Mouse (Mus musculus) liver, embryonic 16.5 days (tissue): ENCODE data around the gene Snap25. TPM values are rescaled to one million over a fixed set of nuclear protein-coding genes. Genes with fewer than 3 reads are reported as not detected.

Experiments used
- ATAC-seq: fragments of 200-750 bp; cut with Nextera tagmentation; 2 replicates; pipeline ENCODE4 v1.8.0; 2017; ENCODE audit warnings: low read depth, mild to moderate bottlenecking, moderate number of reproducible peaks, moderate library complexity
- H3K27ac ChIP-seq: fragments of 300-500 bp; sonication (generic); 2 replicates; pipeline ENCODE4 v1.5.1; 2014; ENCODE audit warnings: mild to moderate bottlenecking, low read length
- H3K27me3 ChIP-seq: fragments of 300-500 bp; sonication (generic); 2 replicates; pipeline ENCODE4 v1.6.1; 2014; ENCODE audit warnings: low read depth, low read length, mixed read lengths; ENCODE audit not compliant: control insufficient read depth, insufficient read depth
- H3K36me3 ChIP-seq: fragments of 300-500 bp; sonication (generic); 2 replicates; pipeline ENCODE4 v1.6.1; 2014; ENCODE audit warnings: mild to moderate bottlenecking; ENCODE audit not compliant: control insufficient read depth, insufficient read depth
- H3K4me1 ChIP-seq: fragments of 300-500 bp; sonication (generic); 2 replicates; pipeline ENCODE4 v1.6.1; 2014; ENCODE audit warnings: low read depth, low read length, mixed read lengths; ENCODE audit not compliant: control insufficient read depth
- H3K4me2 ChIP-seq: fragments of 300-500 bp; sonication (generic); 2 replicates; pipeline ENCODE4 v1.6.1; 2014; ENCODE audit warnings: low read depth, low read length, mixed read lengths
- H3K4me3 ChIP-seq: fragments of 300-500 bp; sonication (generic); 2 replicates; pipeline ENCODE4 v1.5.1; 2014; ENCODE audit warnings: low read depth, mild to moderate bottlenecking, low read length
- H3K9ac ChIP-seq: fragments of 300-500 bp; sonication (generic); 2 replicates; pipeline ENCODE4 v1.6.1; 2014; ENCODE audit warnings: low read depth, low read length
- H3K9me3 ChIP-seq: fragments of 300-500 bp; sonication (generic); replicated peaks from 2 replicates; pipeline ENCODE4 v1.6.1; 2016; ENCODE audit warnings: low read length; ENCODE audit not compliant: control insufficient read depth
- WGBS: fragments of 180-500 bp; shearing (Covaris S2); extraction: QIAGEN DNeasy Blood & Tissue Kit; methylation state at CpG from one replicate; pipeline ENCODE4 v1.1.7; 2014; ENCODE audit not compliant: insufficient replicate concordance; 5-methylcytosine and 5-hydroxymethylcytosine counted together
- polyA plus RNA-seq: library from polyadenylated mRNA; unstranded; fragments of >200 nt; fragmentation: Nextera tagmentation; extraction: Ambion mirVana; gene quantifications from 2 replicates; pipeline ENCODE4 v1.2.1, GENCODE M21; 2015

Snap25 gene
- polyA plus RNA-seq, 1 experiment from 2014 or later: 0.07 TPM

- 43% methylated on average over 4 of the region's 4 CpGs for WGBS
- Histone ChIP-seq H3K36me3 (no peaks in the 10 kb centered on the region), H3K4me2 (no peak overlapping the region), H3K9me3 (no peaks in the 10 kb centered on the region), H3K4me1 (no peaks in the 10 kb centered on the region), H3K4me3 (no peak overlapping the region), H3K27me3 (no peaks in the 10 kb centered on the region), H3K9ac (no peak overlapping the region), H3K27ac (no peak overlapping the region)
- no peak for ATAC-seq
Observed at GRCm38 (mm10) chr2:136788379-136788778, 75.1 kb downstream of the Snap25 start.

GRCm38 (mm10) chr2:136796518-136796917 is 83.3 kb downstream of the Snap25 start:
- H3K9ac ChIP-seq: no peak overlapping the region
- H3K27me3 ChIP-seq: no peaks in the 10 kb centered on the region
- no peaks in the 10 kb centered on the region for H3K36me3 ChIP-seq
- no peaks in the 10 kb centered on the region for H3K4me1 ChIP-seq
- no peaks in the 10 kb centered on the region for H3K9me3 ChIP-seq
- no peak overlapping the region for H3K4me3 ChIP-seq
- whole genome bisulfite sequencing: 55% methylated on average over 1 of the region's 1 CpGs
- H3K4me2 ChIP-seq: no peak overlapping the region
- no peak overlapping the region for H3K27ac ChIP-seq
- ATAC-seq: no peak

DNA sequence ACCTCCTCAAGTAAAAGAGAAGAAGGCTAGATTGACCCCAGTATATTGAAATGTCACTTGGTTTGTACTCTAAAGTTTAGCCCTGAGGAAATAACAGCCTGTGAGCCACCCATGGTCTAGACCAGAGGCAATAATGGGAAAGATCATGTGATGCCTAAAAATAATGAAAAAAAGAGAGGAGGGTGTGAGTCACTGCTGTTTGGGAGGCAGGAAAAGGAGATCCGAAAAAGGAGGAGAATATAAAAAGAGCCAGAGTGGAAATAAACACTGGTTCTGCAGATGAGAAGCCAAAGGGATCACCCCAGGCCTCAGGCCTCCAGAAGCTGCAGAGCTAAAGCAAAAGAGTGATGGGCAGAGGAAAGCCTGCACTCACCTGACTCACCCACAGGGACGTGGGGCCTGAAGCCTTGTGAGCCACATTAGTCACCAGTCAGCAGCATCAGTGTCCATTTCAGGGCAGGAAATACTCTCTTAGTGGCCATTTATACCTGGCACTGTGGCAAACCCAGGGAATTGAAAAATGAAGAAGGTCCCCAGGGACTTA is 85.7 kb downstream of the Snap25 start:
- no peaks in the 10 kb centered on the region for H3K36me3 ChIP-seq
- H3K4me3 ChIP-seq: no peak overlapping the region
- H3K4me2 ChIP-seq: no peak overlapping the region
- H3K27me3 ChIP-seq: no peaks in the 10 kb centered on the region
- no peak overlapping the region for H3K9ac ChIP-seq
- no peaks in the 10 kb centered on the region for H3K9me3 ChIP-seq
- 46% methylated on average over 2 of the region's 2 CpGs for WGBS
- no peaks in the 10 kb centered on the region for H3K4me1 ChIP-seq
- H3K27ac ChIP-seq: no peak overlapping the region
- no peak for ATAC-seq

GRCm38 (mm10) chr2:136801102-136801501 is 87.8 kb downstream of the Snap25 start:
- no peak for ATAC-seq
- H3K27ac ChIP-seq: no peak overlapping the region

GRCm38 (mm10) chr2:136802076-136802475 is 88.8 kb downstream of the Snap25 start:
- Histone ChIP-seq H3K4me1 (no peaks in the 10 kb centered on the region), H3K4me3 (no peak overlapping the region), H3K9ac (no peak overlapping the region), H3K27me3 (no peaks in the 10 kb centered on the region), H3K4me2 (no peak overlapping the region), H3K36me3 (no peaks in the 10 kb centered on the region), H3K9me3 (no peaks in the 10 kb centered on the region), H3K27ac (no peak overlapping the region)
- WGBS: 56% methylated on average over 3 of the region's 3 CpGs
- no peak for ATAC-seq

More at GRCm38 (mm10) chr2:136801102-136801501, 87.8 kb downstream of the Snap25 start:
- Histone ChIP-seq H3K4me1 (no peaks in the 10 kb centered on the region), H3K4me3 (no peak overlapping the region), H3K9me3 (no peaks in the 10 kb centered on the region), H3K36me3 (no peaks in the 10 kb centered on the region), H3K9ac (no peak overlapping the region), H3K4me2 (no peak overlapping the region), H3K27me3 (no peaks in the 10 kb centered on the region)

DNA sequence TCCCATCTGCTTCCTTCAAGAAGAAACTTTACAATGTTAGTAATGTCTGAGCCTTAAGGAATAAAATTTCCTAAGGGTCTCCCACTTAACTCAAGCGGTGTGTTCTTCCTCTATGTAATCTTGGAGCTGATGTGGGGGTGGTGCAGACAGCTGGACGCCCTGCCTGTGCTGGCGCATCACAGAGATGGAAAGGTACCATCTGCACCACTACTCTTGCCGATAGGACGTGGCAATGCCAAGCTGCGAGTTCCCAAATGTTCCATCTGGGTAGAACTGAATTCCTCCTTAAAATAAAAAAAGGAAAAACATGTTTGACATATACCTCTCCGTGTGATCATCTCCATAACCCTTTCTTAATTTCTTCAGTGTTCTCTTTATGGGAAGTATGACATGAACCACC is 89.9 kb downstream of the Snap25 start:
- Histone ChIP-seq H3K9me3 (no peaks in the 10 kb centered on the region), H3K4me2 (no peak overlapping the region), H3K27me3 (no peaks in the 10 kb centered on the region), H3K4me1 (no peaks in the 10 kb centered on the region), H3K4me3 (no peak overlapping the region), H3K27ac (no peak overlapping the region), H3K36me3 (no peaks in the 10 kb centered on the region), H3K9ac (no peak overlapping the region)
- 66% methylated on average over 7 of the region's 7 CpGs for WGBS
- no peak for ATAC-seq

GRCm38 (mm10) chr2:136807992-136808726 is 94.9 kb downstream of the Snap25 start:
- H3K4me3 ChIP-seq: no peak overlapping the region
- no peaks in the 10 kb centered on the region for H3K36me3 ChIP-seq
- 62% methylated on average over 8 of the region's 8 CpGs for WGBS
- H3K27me3 ChIP-seq: no peaks in the 10 kb centered on the region
- H3K4me1 ChIP-seq: no peaks in the 10 kb centered on the region
- no peak for ATAC-seq
- no peak overlapping the region for H3K27ac ChIP-seq
- no peak overlapping the region for H3K9ac ChIP-seq
- no peak overlapping the region for H3K4me2 ChIP-seq
- H3K9me3 ChIP-seq: no peaks in the 10 kb centered on the region

DNA sequence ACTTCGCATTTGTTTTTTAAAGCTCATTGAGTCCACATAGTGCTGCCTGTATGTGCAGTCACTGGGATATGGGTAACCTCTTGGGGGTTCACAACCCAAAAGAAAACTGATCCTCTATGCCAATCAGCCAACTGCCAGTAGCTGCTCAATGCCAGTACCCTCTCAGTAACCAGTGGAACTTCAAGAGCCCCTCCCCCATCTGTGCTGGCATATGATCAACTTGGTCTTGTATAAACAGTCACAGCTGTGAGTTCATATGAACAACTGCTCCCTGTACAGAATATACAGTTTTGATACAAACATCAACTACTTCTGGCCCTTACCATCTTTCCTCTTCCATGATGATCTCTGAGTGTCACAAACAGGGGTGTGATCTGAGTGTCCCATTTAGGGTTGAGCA is 98.1 kb downstream of the Snap25 start:
- Histone ChIP-seq H3K27me3 (no peaks in the 10 kb centered on the region), H3K9me3 (no peaks in the 10 kb centered on the region), H3K27ac (no peak overlapping the region), H3K4me3 (no peak overlapping the region), H3K36me3 (no peaks in the 10 kb centered on the region), H3K4me2 (no peak overlapping the region), H3K9ac (no peak overlapping the region), H3K4me1 (no peaks in the 10 kb centered on the region)
- ATAC-seq: no peak
- WGBS: 54% methylated on average over 1 of the region's 1 CpGs

DNA sequence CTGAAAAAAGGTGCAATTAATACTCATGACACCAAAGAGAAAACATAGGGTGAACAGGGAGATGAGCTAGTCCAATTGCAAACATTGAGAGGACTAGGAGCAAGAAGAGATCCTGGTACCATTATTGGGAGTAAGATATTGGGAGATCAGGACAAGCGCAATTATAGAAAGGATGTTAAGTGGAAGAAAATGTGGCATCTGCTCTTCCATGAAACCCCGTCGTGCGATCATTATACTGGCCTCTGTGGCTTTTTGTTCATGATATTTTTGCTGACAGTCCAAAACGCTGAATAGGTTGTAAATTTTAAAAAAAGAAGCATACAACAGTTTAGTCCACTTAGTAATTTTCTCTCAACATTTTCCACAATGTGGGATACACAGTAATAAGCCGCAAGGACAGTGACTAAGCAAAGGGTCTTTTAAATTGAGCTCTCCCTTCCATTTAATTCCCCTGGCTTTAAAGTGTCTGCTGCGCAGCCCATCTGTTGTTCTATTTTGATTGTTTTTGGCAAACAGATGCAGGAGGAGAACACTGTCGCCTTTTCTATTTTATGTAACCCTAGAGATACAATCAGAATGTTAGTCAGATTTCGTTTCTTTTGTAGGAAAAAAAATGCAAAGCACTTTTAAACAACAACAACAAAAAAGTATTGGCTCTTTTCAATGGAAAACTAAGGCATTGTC is 103.6 kb downstream of the Snap25 start:
- 65% methylated on average over 9 of the region's 9 CpGs for WGBS

More for the DNA sequence above, 103.6 kb downstream of the Snap25 start:
- H3K27ac ChIP-seq: no peak overlapping the region
- no peak overlapping the region for H3K9ac ChIP-seq
- no peak for ATAC-seq
- H3K4me1 ChIP-seq: no peaks in the 10 kb centered on the region
- no peaks in the 10 kb centered on the region for H3K36me3 ChIP-seq
- no peaks in the 10 kb centered on the region for H3K27me3 ChIP-seq
- H3K4me2 ChIP-seq: no peak overlapping the region
- H3K9me3 ChIP-seq: no peaks in the 10 kb centered on the region
- no peak overlapping the region for H3K4me3 ChIP-seq
